In genomic region chr13:41232209-41232608, GRCm38 (mm10) we compare ENCODE assay signal across 19 mouse cellular contexts. TPM values are rescaled to one million over a fixed set of nuclear protein-coding genes. Genes with fewer than 3 reads are reported as not detected.
DNase-seq lines count a peak whose midpoint lies in the region; ATAC-seq lines count a peak whose summit lies in the region.
"Had no signal": no experiment of that assay in that cellular context is flagged by ENCODE, and none has a peak within 500 bp of the region (broad histone marks: within the 10 kb centered on the region; RNA-seq: fewer than 3 reads in every experiment).

No protein-coding gene starts in this region.

- H3K9me3 ChIP-seq in intestine, embryonic 15.5 days = no peaks in the 10 kb centered on the region
- no peaks in the 10 kb centered on the region for H3K9me3 ChIP-seq in kidney, embryonic 15.5 days (replicated peaks)
- no peaks in the 10 kb centered on the region for H3K9me3 ChIP-seq in stomach, embryonic 16.5 days (replicated peaks; ENCODE audit: control insufficient read depth, low read length)
- H3K9me3 ChIP-seq in hindbrain, embryonic 16.5 days (ENCODE audit: control insufficient read depth, low read length) = no peaks in the 10 kb centered on the region

- H3K36me3 ChIP-seq in intestine, embryonic 15.5 days = no peaks in the 10 kb centered on the region
- H3K36me3 ChIP-seq in kidney, embryonic 15.5 days = no peaks in the 10 kb centered on the region
- no peaks in the 10 kb centered on the region for H3K36me3 ChIP-seq in stomach, embryonic 16.5 days (ENCODE audit: control insufficient read depth, insufficient read depth, low read length)
- no peaks in the 10 kb centered on the region for H3K36me3 ChIP-seq in hindbrain, embryonic 16.5 days (ENCODE audit: control insufficient read depth, insufficient read depth, low read length)

- H3K4me1 ChIP-seq in intestine, embryonic 15.5 days (replicated peaks) = no peaks in the 10 kb centered on the region
- no peaks in the 10 kb centered on the region for H3K4me1 ChIP-seq in kidney, embryonic 15.5 days
- no peaks in the 10 kb centered on the region for H3K4me1 ChIP-seq in stomach, embryonic 16.5 days (ENCODE audit: control insufficient read depth, insufficient read depth, low read length)
- no peaks in the 10 kb centered on the region for H3K4me1 ChIP-seq in hindbrain, embryonic 16.5 days (ENCODE audit: control insufficient read depth, insufficient read depth, low read depth, low read length)

- no peak overlapping the region for H3K9ac ChIP-seq in intestine, embryonic 15.5 days
- no peak overlapping the region for H3K9ac ChIP-seq in kidney, embryonic 15.5 days
- no peak overlapping the region for H3K9ac ChIP-seq in stomach, embryonic 16.5 days (ENCODE audit: low read length)
- H3K9ac ChIP-seq in hindbrain, embryonic 16.5 days (ENCODE audit: low read depth, low read length) = no peak overlapping the region

- peak overlapping the region; percentile 28; the same call in 1 of the 2 replicates for H3K4me2 ChIP-seq in intestine, embryonic 15.5 days (replicated peaks)
- no peak overlapping the region for H3K4me2 ChIP-seq in kidney, embryonic 15.5 days
- no peak overlapping the region for H3K4me2 ChIP-seq in stomach, embryonic 16.5 days (ENCODE audit: low read depth, low read length)
- H3K4me2 ChIP-seq in hindbrain, embryonic 16.5 days (ENCODE audit: low read length) = no peak overlapping the region

- H3K4me3 ChIP-seq in intestine, embryonic 15.5 days (replicated peaks) = no peak overlapping the region
- no peak overlapping the region for H3K4me3 ChIP-seq in kidney, embryonic 15.5 days (replicated peaks)
- no peak overlapping the region for H3K4me3 ChIP-seq in stomach, embryonic 16.5 days (replicated peaks; ENCODE audit: low read length)
- H3K4me3 ChIP-seq in hindbrain, embryonic 16.5 days (ENCODE audit: low read length) = no peak overlapping the region
- H3K4me3 ChIP-seq: left cerebral cortex, adult 2 months had no signal

- no peaks in the 10 kb centered on the region for H3K27me3 ChIP-seq in intestine, embryonic 15.5 days (replicated peaks)
- no peaks in the 10 kb centered on the region for H3K27me3 ChIP-seq in kidney, embryonic 15.5 days
- no peaks in the 10 kb centered on the region for H3K27me3 ChIP-seq in stomach, embryonic 16.5 days (ENCODE audit: control insufficient read depth, insufficient read depth, low read length)
- H3K27me3 ChIP-seq in hindbrain, embryonic 16.5 days (replicated peaks; ENCODE audit: control insufficient read depth, insufficient read depth, low read length) = no peaks in the 10 kb centered on the region

- intact Hi-C loops in left cerebral cortex, postnatal 4 days (cut with DNase I) = loop anchor here (10.0 kb wide), 2 partner anchors 217 to 387 kb away; partner anchors contain the start of gene Tmem14c

- 72% methylated on average over 15 of the region's 15 CpGs for WGBS in intestine, embryonic 15.5 days
- WGBS in kidney, embryonic 15.5 days = 78% methylated on average over 15 of the region's 15 CpGs
- WGBS in stomach, embryonic 16.5 days = 85% methylated on average over 15 of the region's 15 CpGs
- 93% methylated on average over 15 of the region's 15 CpGs for WGBS in hindbrain, embryonic 16.5 days

- ATAC-seq in intestine, embryonic 15.5 days = peak; percentile 80
- ATAC-seq in kidney, embryonic 15.5 days (replicated peaks; ENCODE audit: low FRiP score) = peak; percentile 71; the same call in 1 of the 2 replicates
- ATAC-seq in stomach, embryonic 16.5 days (ENCODE audit: insufficient read depth, low FRiP score) = 0 out of 2 replicates have a peak, but pooled peaks have one; percentile 29
- ATAC-seq in hindbrain, embryonic 16.5 days = no peak
- ATAC-seq: CD4-positive, CD25-positive, alpha-beta regulatory T cell, adult 4 months had no signal

- peak; percentile 16 for DNase-seq in left cerebral cortex, postnatal 4 days
- no peak for DNase-seq in left cerebral cortex, adult 9 months (ENCODE audit: low spot score in 2 of 2)
- no peak for DNase-seq in embryo, embryonic 10 days (ENCODE audit: low spot score)
- DNase-seq: cerebellum, adult 18-20 months; embryo, embryonic 11 days; heart, adult 18-20 months; lung, postnatal 10 days; thymus, adult 18-20 months had no signal

- no peak overlapping the region for H3K27ac ChIP-seq in intestine, embryonic 15.5 days
- H3K27ac ChIP-seq in kidney, embryonic 15.5 days = no peak overlapping the region
- H3K27ac ChIP-seq in stomach, embryonic 16.5 days (ENCODE audit: low read length) = no peak overlapping the region
- H3K27ac ChIP-seq in hindbrain, embryonic 16.5 days (ENCODE audit: low read depth, low read length) = no peak overlapping the region
- H3K27ac ChIP-seq: left cerebral cortex, adult 2 months had no signal

RNA-seq across cellular contexts. Expression of gene Elovl2, which starts 12.0 kb away (rescaled TPM):
- 10 to 100 TPM; 42.9 to 44.9 TPM for total RNA-seq in left cerebral cortex, postnatal 4 days (2021)
- 7.7 and 8.1 TPM in 2 replicates for polyA plus RNA-seq in intestine, embryonic 15.5 days (2015; fragmentation: Nextera tagmentation; extraction: Ambion mirVana)
- polyA plus RNA-seq in kidney, embryonic 15.5 days (2015; fragmentation: Nextera tagmentation; extraction: Ambion mirVana) = 16.8 and 19.2 TPM in 2 replicates
- 6.1 and 7.2 TPM in 2 replicates for polyA plus RNA-seq in stomach, embryonic 16.5 days (2015; fragmentation: Nextera tagmentation; extraction: Ambion mirVana)
- 36.4 and 43.1 TPM in 2 replicates for polyA plus RNA-seq in hindbrain, embryonic 16.5 days (2015; fragmentation: Nextera tagmentation; extraction: Ambion mirVana)
- total RNA-seq: megakaryocyte-erythroid progenitor cell, adult 5-6 weeks had no signal
- polyA plus RNA-seq: CD4-positive, CD25-positive, alpha-beta regulatory T cell, adult 4 months had no signal

RNA-seq across cellular contexts. Expression of gene Smim13, which starts 17.4 kb away (rescaled TPM):
- 10 to 100 TPM; 84.0 to 84.6 TPM for total RNA-seq in left cerebral cortex, postnatal 4 days (2021)
- polyA plus RNA-seq in intestine, embryonic 15.5 days (2015; fragmentation: Nextera tagmentation; extraction: Ambion mirVana) = 11.0 and 11.8 TPM in 2 replicates
- 10.1 and 10.7 TPM in 2 replicates for polyA plus RNA-seq in kidney, embryonic 15.5 days (2015; fragmentation: Nextera tagmentation; extraction: Ambion mirVana)
- 14.1 and 14.4 TPM in 2 replicates for polyA plus RNA-seq in stomach, embryonic 16.5 days (2015; fragmentation: Nextera tagmentation; extraction: Ambion mirVana)
- polyA plus RNA-seq in hindbrain, embryonic 16.5 days (2015; fragmentation: Nextera tagmentation; extraction: Ambion mirVana) = 28.5 and 31.3 TPM in 2 replicates

RNA-seq across cellular contexts. Expression of gene Gm17364, which starts 41.6 kb away (rescaled TPM):
- not detected for total RNA-seq in left cerebral cortex, postnatal 4 days (2021)
- not detected in 2 replicates for polyA plus RNA-seq in intestine, embryonic 15.5 days (2015; fragmentation: Nextera tagmentation; extraction: Ambion mirVana)
- polyA plus RNA-seq in kidney, embryonic 15.5 days (2015; fragmentation: Nextera tagmentation; extraction: Ambion mirVana) = not detected in 2 replicates
- polyA plus RNA-seq in stomach, embryonic 16.5 days (2015; fragmentation: Nextera tagmentation; extraction: Ambion mirVana) = not detected in 2 replicates
- polyA plus RNA-seq in hindbrain, embryonic 16.5 days (2015; fragmentation: Nextera tagmentation; extraction: Ambion mirVana) = not detected in 2 replicates
- total RNA-seq: gastrocnemius, adult 18-20 months; heart, adult 18-20 months; left cerebral cortex, adult 2 months; megakaryocyte-erythroid progenitor cell, adult 5-6 weeks had no signal
- polyA plus RNA-seq: CD4-positive, CD25-positive, alpha-beta regulatory T cell, adult 4 months; heart, postnatal 0 days; limb, embryonic 14.5 days; neural tube, embryonic 14.5 days had no signal
